Mouse (Mus musculus): Measurements from ENCODE around the gene Tax1bp1.

- TF ChIP-seq POLR2A (IDR thresholded peaks at IDR 0.05; ENCODE audit: control insufficient read depth, extremely low read depth, insufficient read depth, low read length, poor library complexity) (no peak), CTCF (IDR thresholded peaks at IDR 0.05; ENCODE audit: borderline replicate concordance, control insufficient read depth, extremely low read depth, insufficient read depth, low read length, poor library complexity) (no peak)
Measured at GRCm38 (mm10) chr6:52674541-52674940, 39.0 kb upstream of the Tax1bp1 start.
